Mouse (Mus musculus) midbrain, embryonic 11.5 days (tissue): ENCODE results near the gene Ybx1. TPM values are rescaled to one million over a fixed set of nuclear protein-coding genes. Genes with fewer than 3 reads are reported as not detected.

ENCODE experiments used
- ATAC-seq: fragments of 200-750 bp; cut with Nextera tagmentation; 2 replicates; pipeline ENCODE4 v1.8.0; 2017; ENCODE audit warnings: moderate TSS enrichment, moderate library complexity; ENCODE audit not compliant: low FRiP score
- DNase-seq: peaks from one replicate; pipeline ENCODE4 v3.0.0; 2015; ENCODE audit warnings: low spot score; ENCODE audit errors: missing footprints
- H3K27ac ChIP-seq: fragments of 300-500 bp; sonication (generic); 2 replicates; pipeline ENCODE4 v1.5.1; 2014; ENCODE audit warnings: low read depth, low read length
- H3K27me3 ChIP-seq: fragments of 300-500 bp; sonication (generic); 2 replicates; pipeline ENCODE4 v1.6.1; 2014; ENCODE audit warnings: mild to moderate bottlenecking, low read length, moderate library complexity, mixed read lengths; ENCODE audit not compliant: control insufficient read depth, insufficient read depth
- H3K36me3 ChIP-seq: fragments of 300-500 bp; sonication (generic); 2 replicates; pipeline ENCODE4 v1.6.1; 2014; ENCODE audit warnings: mild to moderate bottlenecking, low read length, moderate library complexity, mixed read lengths; ENCODE audit not compliant: control insufficient read depth, insufficient read depth
- H3K4me1 ChIP-seq: fragments of 300-500 bp; sonication (generic); 2 replicates; pipeline ENCODE4 v1.6.1; 2014; ENCODE audit warnings: low read length; ENCODE audit not compliant: control insufficient read depth, insufficient read depth
- H3K4me2 ChIP-seq: fragments of 300-500 bp; sonication (generic); 2 replicates; pipeline ENCODE4 v1.6.1; 2014; ENCODE audit warnings: mild to moderate bottlenecking, moderate library complexity
- H3K4me3 ChIP-seq: fragments of 300-500 bp; sonication (generic); 2 replicates; pipeline ENCODE4 v1.5.1; 2014; ENCODE audit warnings: low read depth, low read length
- H3K9ac ChIP-seq: fragments of 300-500 bp; sonication (generic); 2 replicates; pipeline ENCODE4 v1.6.1; 2014; ENCODE audit warnings: low read length
- H3K9me3 ChIP-seq: fragments of 300-500 bp; sonication (generic); 2 replicates; pipeline ENCODE4 v1.6.1; 2016; ENCODE audit warnings: low read length; ENCODE audit not compliant: control insufficient read depth
- WGBS: fragments of 180-500 bp; shearing (Covaris S2); extraction: QIAGEN DNeasy Blood & Tissue Kit; methylation state at CpG from one replicate; pipeline ENCODE4 v1.1.7; 2014; 5-methylcytosine and 5-hydroxymethylcytosine counted together
- polyA plus RNA-seq: library from polyadenylated mRNA; unstranded; fragments of >200 nt; fragmentation: Nextera tagmentation; extraction: Ambion mirVana; gene quantifications from 2 replicates; pipeline ENCODE4 v1.2.1, GENCODE M21; 2014

Ybx1 gene
- polyA plus RNA-seq: 1,380 and 1,435 TPM in 2 replicates

DNA sequence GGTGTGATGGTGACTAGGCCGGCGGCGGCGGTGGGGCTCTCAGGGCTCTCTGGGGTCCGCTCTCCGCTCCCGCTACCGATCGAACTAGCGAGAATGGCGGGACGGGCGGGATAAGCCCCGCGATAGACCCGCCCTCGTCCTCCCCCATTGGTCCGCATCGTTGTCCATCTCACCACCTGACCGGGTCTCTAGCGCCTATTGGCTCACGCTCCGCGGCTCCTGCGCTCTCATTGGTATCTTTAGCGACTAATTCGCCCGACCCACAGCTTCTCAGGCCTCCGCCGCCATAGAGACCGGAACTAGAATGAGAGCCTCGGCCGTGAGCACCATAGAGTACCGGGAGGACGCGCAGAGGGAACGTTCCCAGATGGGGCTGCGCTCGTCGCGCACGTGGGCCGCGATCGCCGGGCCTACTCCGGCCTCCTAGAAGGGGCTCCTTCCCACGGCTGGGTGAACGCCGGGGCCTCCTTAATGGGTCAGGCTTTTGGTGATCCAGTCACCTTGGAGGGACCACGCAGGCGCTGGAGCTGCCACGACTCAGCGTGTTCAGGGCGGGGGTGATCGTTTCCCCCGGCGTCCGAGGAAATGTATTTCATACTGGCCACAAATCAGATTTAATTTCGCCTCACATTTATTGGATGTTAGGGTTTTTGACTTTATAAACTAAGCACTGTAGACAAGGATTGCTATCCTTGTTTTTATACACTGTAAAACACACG is at the start of gene Ybx1:
TSS of gene Ybx1 (minus strand) at position 190 of the 719 bp plus-strand sequence.
- under 1% methylated on average over 61 of the region's 61 CpGs for WGBS
- H3K9me3 ChIP-seq: no peaks in the 10 kb centered on the region
- H3K4me2 ChIP-seq: peak within 1 kb of the TSS; percentile 89
- no peaks in the 10 kb centered on the region for H3K27me3 ChIP-seq
- H3K4me1 ChIP-seq: peaks cover 13% of the 10 kb centered on the region
- DNase-seq (peak; percentile 100), ATAC-seq (peak; percentile 99)
- H3K27ac ChIP-seq: peak within 1 kb of the TSS; percentile 84
- H3K9ac ChIP-seq: peak within 1 kb of the TSS; percentile 89
- no peaks in the 10 kb centered on the region for H3K36me3 ChIP-seq
- H3K4me3 ChIP-seq: peak within 1 kb of the TSS; percentile 94

DNA sequence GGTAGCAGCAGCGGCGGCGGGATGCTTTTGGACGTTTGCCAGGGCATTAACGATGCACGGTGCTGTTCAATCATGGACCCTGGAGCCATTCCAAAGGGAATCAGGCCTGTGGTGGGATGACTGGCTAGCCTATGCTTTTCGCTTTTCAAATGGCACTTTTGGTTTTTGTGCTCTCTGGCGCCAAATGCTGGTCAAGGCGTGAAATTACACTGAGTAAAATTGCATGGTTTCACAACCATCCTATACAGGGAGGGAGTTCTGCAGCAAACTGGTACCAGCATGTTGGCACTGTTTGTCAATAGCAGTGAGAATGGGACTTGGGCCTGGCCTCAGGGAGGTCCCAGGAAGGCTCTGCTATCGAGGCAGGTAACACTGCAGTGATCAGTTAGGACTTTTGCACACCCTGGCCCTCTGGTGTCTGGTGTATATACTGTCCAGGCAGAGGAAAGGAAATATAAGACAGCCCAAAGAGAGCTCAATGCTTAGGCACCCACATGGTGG is 44.5 kb upstream of the Ybx1 start:
- no peaks in the 10 kb centered on the region for H3K27me3 ChIP-seq
- H3K4me3 ChIP-seq: no peak overlapping the region
- WGBS: 6% methylated on average over 10 of the region's 10 CpGs
- no peak overlapping the region for H3K4me2 ChIP-seq
- DNase-seq (peak; percentile 98), ATAC-seq (peak; percentile 82)
- no peaks in the 10 kb centered on the region for H3K4me1 ChIP-seq
- H3K27ac ChIP-seq: no peak overlapping the region
- no peaks in the 10 kb centered on the region for H3K9me3 ChIP-seq
- peak overlapping the region; percentile 26 for H3K9ac ChIP-seq
- no peaks in the 10 kb centered on the region for H3K36me3 ChIP-seq

DNA sequence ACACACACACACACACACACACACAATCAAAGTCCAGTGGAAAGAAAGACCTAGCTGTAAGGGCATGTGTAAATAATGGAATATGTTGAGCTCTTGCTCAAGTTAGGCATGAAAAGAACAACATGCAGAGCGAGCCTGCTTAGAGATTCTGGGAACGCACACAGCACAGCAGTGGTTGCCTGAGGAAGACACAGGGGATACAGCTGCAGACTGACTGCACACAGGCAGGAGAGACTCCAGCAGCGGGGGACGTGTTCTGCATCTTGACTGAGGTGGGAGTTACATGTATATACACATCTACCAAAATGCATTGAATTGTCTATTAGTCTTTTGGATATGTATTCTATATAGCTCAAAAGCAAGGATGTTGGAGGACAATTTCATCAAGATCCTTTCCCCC is 44.0 kb upstream of the Ybx1 start:
- H3K9ac ChIP-seq: peak overlapping the region; percentile 26
- 73% methylated on average over 4 of the region's 4 CpGs for WGBS
- no peaks in the 10 kb centered on the region for H3K36me3 ChIP-seq
- no peaks in the 10 kb centered on the region for H3K4me1 ChIP-seq
- no peaks in the 10 kb centered on the region for H3K9me3 ChIP-seq
- ATAC-seq (peak; percentile 54; the same call in 1 of the 2 replicates), DNase-seq (no peak)
- no peak overlapping the region for H3K27ac ChIP-seq
- no peak overlapping the region for H3K4me2 ChIP-seq
- H3K27me3 ChIP-seq: no peaks in the 10 kb centered on the region
- no peak overlapping the region for H3K4me3 ChIP-seq

DNA sequence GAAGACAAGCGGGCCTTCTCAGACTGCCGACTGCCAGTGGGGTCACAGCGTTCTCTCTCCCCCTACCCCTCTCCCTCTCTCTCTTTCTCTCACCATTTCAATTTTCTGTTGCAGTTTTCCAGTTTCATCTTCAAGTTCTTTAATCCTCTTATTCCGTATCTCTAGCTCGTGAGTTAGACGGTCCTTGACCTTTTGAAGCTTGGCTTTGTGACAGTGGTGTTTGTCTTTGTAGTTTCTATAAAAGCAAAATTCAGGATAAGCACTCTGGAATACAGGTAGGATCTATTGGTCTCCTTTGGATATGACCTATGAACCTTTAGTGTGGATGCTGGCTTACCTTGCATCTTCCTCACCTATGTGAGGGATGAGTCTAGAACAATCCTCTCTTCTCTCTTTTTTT is 39.1 kb upstream of the Ybx1 start:
- ATAC-seq (no peak), DNase-seq (no peak)
- Histone ChIP-seq H3K4me2 (no peak overlapping the region), H3K27ac (no peak overlapping the region), H3K9ac (no peak overlapping the region), H3K36me3 (no peaks in the 10 kb centered on the region), H3K4me3 (no peak overlapping the region), H3K9me3 (no peaks in the 10 kb centered on the region), H3K4me1 (no peaks in the 10 kb centered on the region), H3K27me3 (no peaks in the 10 kb centered on the region)
- 83% methylated on average over 6 of the region's 6 CpGs for WGBS

DNA sequence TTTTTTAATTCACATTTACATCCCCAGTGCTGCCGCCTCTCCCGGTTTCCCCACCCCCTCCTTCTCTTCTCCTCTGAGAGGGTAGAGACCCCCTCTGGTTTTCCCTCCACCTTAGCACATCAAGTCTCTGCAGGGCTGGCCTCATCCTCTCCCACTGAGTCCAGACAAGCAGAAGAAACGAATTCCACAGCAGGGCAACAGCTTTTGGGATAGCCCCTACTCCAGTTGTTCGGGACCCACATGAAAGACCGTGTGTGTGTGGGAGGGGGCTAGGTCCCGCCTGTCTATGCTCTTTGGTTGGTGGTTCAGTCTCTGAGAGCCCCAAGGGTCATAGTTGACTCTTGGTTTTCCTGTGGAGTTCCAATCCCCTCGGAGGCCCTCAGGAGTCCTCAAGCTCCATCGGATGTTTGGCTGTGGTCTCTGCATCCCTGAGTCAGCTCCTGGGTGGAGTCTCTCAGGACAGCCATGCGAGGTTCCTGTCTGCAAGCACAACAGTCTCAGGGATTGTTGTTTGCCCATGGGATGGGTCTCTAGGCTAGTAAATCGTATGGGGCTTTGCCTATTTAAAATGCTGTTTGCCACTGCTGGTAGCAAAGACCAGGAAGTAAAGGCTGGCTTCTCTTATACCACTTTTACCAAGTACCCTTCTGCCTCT is 26.6 kb upstream of the Ybx1 start:
- Histone ChIP-seq H3K27ac (peak overlapping the region; percentile 69; the same call in 1 of the 2 replicates), H3K9ac (peak overlapping the region; percentile 81), H3K4me3 (peak overlapping the region; percentile 81), H3K4me1 (peaks cover 9% of the 10 kb centered on the region), H3K36me3 (peaks cover 3% of the 10 kb centered on the region; the same call in 1 of the 2 replicates), H3K4me2 (peak overlapping the region; percentile 94), H3K27me3 (no peaks in the 10 kb centered on the region; the same call in 1 of the 2 replicates), H3K9me3 (no peaks in the 10 kb centered on the region)
- peak; percentile 65 for ATAC-seq
- 32% methylated on average over 10 of the region's 10 CpGs for whole genome bisulfite sequencing
- peak; percentile 89 for DNase-seq

DNA sequence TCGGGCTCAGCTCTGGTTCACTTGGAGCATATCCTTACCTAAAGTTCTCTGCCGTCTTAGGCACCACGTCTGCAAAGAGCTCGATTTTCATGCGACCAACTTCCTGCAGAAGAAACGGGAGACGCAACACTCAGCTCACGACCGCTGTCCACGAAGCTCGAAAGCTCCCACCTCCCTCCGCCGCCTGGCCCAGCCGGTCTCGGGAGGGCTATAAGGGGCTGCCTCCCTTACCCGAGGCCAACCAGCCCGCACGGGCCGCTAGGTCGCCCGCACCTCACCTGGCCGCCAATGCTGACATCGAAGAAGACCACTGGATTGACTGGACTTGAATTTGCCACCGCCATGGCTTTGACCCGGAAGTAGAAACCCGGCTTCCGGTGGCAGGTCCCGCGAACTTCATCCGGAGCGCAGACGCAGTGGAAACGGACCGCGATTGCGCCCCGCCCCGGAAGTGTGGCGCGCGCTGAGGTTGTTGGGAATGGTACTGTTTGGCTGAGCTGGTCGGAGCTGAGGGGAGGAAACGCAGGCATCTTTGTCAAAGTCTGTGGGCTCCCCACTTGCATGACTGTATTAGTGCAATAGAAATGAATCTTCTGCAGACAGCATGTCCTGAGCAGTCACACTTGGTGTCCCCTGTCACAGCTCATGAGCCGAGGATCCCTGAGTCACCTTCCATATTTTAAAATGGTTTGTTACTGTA is 25.9 kb upstream of the Ybx1 start, which contains the start of gene Ppih:
TSS of gene Ppih (minus strand) at position 416 of the 700 bp plus-strand sequence.
- under 1% methylated on average over 44 of the region's 44 CpGs for WGBS
- H3K27me3 ChIP-seq: no peaks in the 10 kb centered on the region; the same call in 1 of the 2 replicates
- H3K4me1 ChIP-seq: peaks cover 9% of the 10 kb centered on the region
- H3K4me3 ChIP-seq: peak within 1 kb of the TSS; percentile 81
- H3K4me2 ChIP-seq: peak within 1 kb of the TSS; percentile 94
- H3K36me3 ChIP-seq: peaks cover 10% of the 10 kb centered on the region; the same call in 1 of the 2 replicates
- H3K9ac ChIP-seq: peak within 1 kb of the TSS; percentile 81
- H3K27ac ChIP-seq: peak within 1 kb of the TSS; percentile 69
- ATAC-seq: peak; percentile 98
- H3K9me3 ChIP-seq: no peaks in the 10 kb centered on the region
- DNase-seq: peak; percentile 99

DNA sequence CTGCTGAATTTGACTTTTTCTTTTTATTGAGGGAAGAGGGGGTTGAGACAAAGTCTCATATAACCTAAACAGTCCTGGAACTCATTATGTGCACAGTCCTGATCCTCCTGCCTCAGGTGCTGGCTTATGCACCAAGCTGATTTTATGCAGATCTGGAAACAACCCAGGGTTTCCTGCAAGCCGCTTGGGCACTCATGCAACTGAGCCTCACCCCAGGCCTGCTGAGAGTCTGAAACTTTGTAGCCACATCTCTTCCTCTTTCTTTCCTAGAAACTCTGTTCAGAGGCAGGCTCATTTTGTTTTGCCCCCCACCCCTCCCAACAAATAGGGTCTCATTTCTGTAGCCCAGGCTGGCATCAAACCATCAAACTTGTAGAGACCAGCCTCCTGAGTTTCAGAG is 19.4 kb upstream of the Ybx1 start:
- H3K4me1 ChIP-seq: no peaks in the 10 kb centered on the region
- no peak for DNase-seq
- H3K9ac ChIP-seq: no peak overlapping the region
- H3K27me3 ChIP-seq: no peaks in the 10 kb centered on the region
- H3K36me3 ChIP-seq: peaks cover 25% of the 10 kb centered on the region
- no peak for ATAC-seq
- no peak overlapping the region for H3K27ac ChIP-seq
- H3K4me3 ChIP-seq: no peak overlapping the region
- H3K4me2 ChIP-seq: no peak overlapping the region
- no peaks in the 10 kb centered on the region for H3K9me3 ChIP-seq
- 81% methylated on average over 1 of the region's 1 CpGs for WGBS

DNA sequence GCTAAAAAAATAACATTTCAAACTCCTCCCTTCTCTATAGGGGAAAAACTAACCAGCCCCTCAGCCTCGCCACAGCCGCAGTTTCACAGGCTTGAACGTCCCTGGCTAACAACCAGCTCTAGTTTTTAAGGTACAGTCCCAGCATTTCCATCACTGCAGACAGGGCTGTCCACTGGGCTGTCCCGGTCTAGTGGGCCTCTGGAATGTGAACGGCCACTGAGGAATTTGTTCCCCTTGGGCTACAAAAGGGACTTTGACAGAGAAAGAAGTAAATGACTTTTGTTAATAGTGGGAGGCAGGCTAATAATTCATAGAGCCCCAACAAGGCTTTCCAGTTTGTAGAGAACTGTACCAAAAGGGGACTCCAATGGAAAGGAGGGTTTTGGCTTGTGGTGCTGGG is 11.0 kb upstream of the Ybx1 start:
- no peak overlapping the region for H3K4me3 ChIP-seq
- DNase-seq (no peak), ATAC-seq (no peak)
- no peak overlapping the region for H3K4me2 ChIP-seq
- WGBS: 82% methylated on average over 5 of the region's 5 CpGs
- peaks cover 14% of the 10 kb centered on the region for H3K36me3 ChIP-seq
- H3K27me3 ChIP-seq: no peaks in the 10 kb centered on the region
- H3K4me1 ChIP-seq: no peaks in the 10 kb centered on the region
- no peaks in the 10 kb centered on the region for H3K9me3 ChIP-seq
- no peak overlapping the region for H3K27ac ChIP-seq
- no peak overlapping the region for H3K9ac ChIP-seq
